Mouse (Mus musculus) layer of hippocampus, adult 18-20 months (tissue): Measurements from ENCODE around the gene D17H6S53E. TPM values are rescaled to one million over a fixed set of nuclear protein-coding genes. Genes with fewer than 3 reads are reported as not detected.
A peak's percentile ranks its signal among the peaks of the same experiment; 100 is the strongest.

Experiments used
- DNase-seq, 2 experiments: peaks; one replicate each; pipeline ENCODE4 v3.0.0; 2022; ENCODE audit warnings: low spot score in 2 of 2
- long read RNA-seq: library from polyadenylated mRNA; stranded (forward); transcript quantifications from one replicate; pipeline ENCODE4 v2.0.0, GENCODE M21; 2021
- total RNA-seq, 2 experiments: library from RNA; stranded (reverse); gene quantifications; 2 replicates each; pipeline ENCODE4 v1.2.3; 2021

D17H6S53E gene
- 10 to 100 TPM; 22.5 to 28.9 TPM for total RNA-seq
- long read RNA-seq: 0 reads

- DNase-seq: peak; percentile 58 to 70
Measured at GRCm38 (mm10) chr17:35126206-35126611, at the start of gene D17H6S53E. D17H6S53E (plus strand) TSS chr17:35126373.

- no peak for DNase-seq
Measured at GRCm38 (mm10) chr17:35076507-35077176, 49.5 kb upstream of the D17H6S53E start, which contains the start of gene Ly6g6e. Ly6g6e (plus strand) TSS chr17:35076902.

GRCm38 (mm10) chr17:35077285-35077684 is 48.9 kb upstream of the D17H6S53E start:
- DNase-seq: no peak

- no peak for DNase-seq
Measured at GRCm38 (mm10) chr17:35077786-35078233, 48.4 kb upstream of the D17H6S53E start, which contains the start of gene Ly6g6d. Ly6g6d (minus strand) TSS chr17:35078065.

GRCm38 (mm10) chr17:35079778-35080177 is 46.4 kb upstream of the D17H6S53E start:
- DNase-seq: no peak

- no peak for DNase-seq
Measured at GRCm38 (mm10) chr17:35080248-35080647, 45.9 kb upstream of the D17H6S53E start.

GRCm38 (mm10) chr17:35080710-35081109 is 45.5 kb upstream of the D17H6S53E start:
- DNase-seq: no peak

- DNase-seq: no peak
Measured at GRCm38 (mm10) chr17:35082841-35083576, 43.2 kb upstream of the D17H6S53E start.

GRCm38 (mm10) chr17:35083929-35084497 is 42.2 kb upstream of the D17H6S53E start:
- no peak for DNase-seq

- DNase-seq: no peak
Measured at GRCm38 (mm10) chr17:35085208-35085865, 40.8 kb upstream of the D17H6S53E start, which contains the start of gene Ly6g6f. Ly6g6f (minus strand) TSS chr17:35085610.

GRCm38 (mm10) chr17:35088151-35088550 is 38.0 kb upstream of the D17H6S53E start:
- no peak for DNase-seq

- peak; percentile 92 to 96 for DNase-seq
Measured at GRCm38 (mm10) chr17:35088825-35089644, 37.1 kb upstream of the D17H6S53E start, which contains the start of gene Abhd16a. Abhd16a (plus strand) TSS chr17:35089263.

GRCm38 (mm10) chr17:35090166-35090932 is 35.8 kb upstream of the D17H6S53E start:
- no peak for DNase-seq

- no peak for DNase-seq
Measured at GRCm38 (mm10) chr17:35092403-35093198, 33.6 kb upstream of the D17H6S53E start.

GRCm38 (mm10) chr17:35094475-35095365 is 31.5 kb upstream of the D17H6S53E start:
- no peak for DNase-seq

GRCm38 (mm10) chr17:35096597-35096996 is 29.6 kb upstream of the D17H6S53E start:
- no peak for DNase-seq

GRCm38 (mm10) chr17:35097164-35097655 is 29.0 kb upstream of the D17H6S53E start:
- DNase-seq: peak in 1 of 2 experiments; percentile 60
